Mouse (Mus musculus) liver, embryonic 14.5 days (tissue): ENCODE measurements around the gene Pla2g3. TPM values are rescaled to one million over a fixed set of nuclear protein-coding genes. Genes with fewer than 3 reads are reported as not detected.

ENCODE experiments used
- ATAC-seq: fragments of 200-750 bp; cut with Nextera tagmentation; 2 replicates; pipeline ENCODE4 v1.8.0; 2017; ENCODE audit warnings: moderate number of reproducible peaks, mild to moderate bottlenecking, moderate library complexity; ENCODE audit not compliant: insufficient read depth
- DNase-seq, 3 experiments: peaks; one replicate each; pipeline ENCODE4 v3.0.0-alpha.2; 2012 to 2013; ENCODE audit warnings: low read depth in 3 of 3, low spot score in 3 of 3
- H3K27ac ChIP-seq: fragments of 300-500 bp; sonication (generic); 2 replicates; pipeline ENCODE4 v1.5.1; 2014; ENCODE audit warnings: moderate library complexity, mild to moderate bottlenecking, control low read depth, inconsistent platforms
- H3K27me3 ChIP-seq: fragments of 300-500 bp; sonication (generic); 2 replicates; pipeline ENCODE4 v1.6.1; 2014; ENCODE audit warnings: mild to moderate bottlenecking, low read length, moderate library complexity; ENCODE audit not compliant: control insufficient read depth, insufficient read depth
- H3K36me3 ChIP-seq: fragments of 300-500 bp; sonication (generic); replicated peaks from 2 replicates; pipeline ENCODE4 v1.6.1; 2014; ENCODE audit warnings: low read depth; ENCODE audit not compliant: control insufficient read depth, insufficient read depth
- H3K4me1 ChIP-seq, 2 experiments: fragments of 200-500 bp in 1 of 2; fragments of 300-500 bp in 1 of 2; sonication (generic) in 1 of 2; replicated peaks; 2 replicates each; pipeline ENCODE4 v1.6.1; 2012 to 2014; ENCODE audit warnings: antibody characterized with exemption in 1 of 2, inconsistent platforms in 1 of 2, low read length in 1 of 2; ENCODE audit not compliant: control insufficient read depth in 2 of 2, insufficient read depth in 2 of 2
- H3K4me2 ChIP-seq: fragments of 300-500 bp; sonication (generic); 2 replicates; pipeline ENCODE4 v1.6.1; 2014; ENCODE audit warnings: low read depth, mild to moderate bottlenecking, control low read depth, moderate library complexity
- H3K4me3 ChIP-seq, 2 experiments: fragments of 200-500 bp in 1 of 2; fragments of 300-500 bp in 1 of 2; sonication (generic) in 1 of 2; 2 replicates each; pipeline ENCODE4 v1.5.1; 2012 to 2014; ENCODE audit warnings: low read depth in 2 of 2, low read length in 2 of 2, mild to moderate bottlenecking in 2 of 2, control low read depth in 1 of 2, inconsistent platforms in 1 of 2, moderate library complexity in 1 of 2; ENCODE audit not compliant: insufficient read depth in 1 of 2
- H3K9ac ChIP-seq: fragments of 300-500 bp; sonication (generic); replicated peaks from 2 replicates; pipeline ENCODE4 v1.6.1; 2014; ENCODE audit warnings: mild to moderate bottlenecking, control low read depth, moderate library complexity
- H3K9me3 ChIP-seq: fragments of 300-500 bp; sonication (generic); 2 replicates; pipeline ENCODE4 v1.6.1; 2016; ENCODE audit warnings: low read length, mixed read lengths; ENCODE audit not compliant: control insufficient read depth
- CTCF ChIP-seq: IDR thresholded peaks from 2 replicates; pipeline ENCODE4 v1.5.1; 2016; ENCODE audit warnings: antibody characterized with exemption, low read depth, control low read depth
- EP300 ChIP-seq: IDR thresholded peaks from 2 replicates; pipeline ENCODE4 v1.6.1; 2016; ENCODE audit warnings: antibody characterized with exemption, low read depth
- WGBS: fragments of 180-500 bp; shearing (Covaris S2); extraction: QIAGEN DNeasy Blood & Tissue Kit; methylation state at CpG from one replicate; pipeline ENCODE4 v1.1.7; 2014; ENCODE audit not compliant: insufficient replicate concordance; 5-methylcytosine and 5-hydroxymethylcytosine counted together
- polyA plus RNA-seq, 2 experiments: library from polyadenylated mRNA; depleted of rRNA in 1 of 2; stranded (reverse) in 1 of 2; unstranded in 1 of 2; fragments of >200 nt; fragmentation: Nextera tagmentation in 1 of 2; extraction: Ambion mirVana in 1 of 2; gene quantifications; 2 replicates each; pipeline versions ENCODE4 v1.2.1 to v1.2.3; 2012 to 2014

Gene Pla2g3
- polyA plus RNA-seq, 2 experiments, result 0.04 to 0.06 TPM

DNA sequence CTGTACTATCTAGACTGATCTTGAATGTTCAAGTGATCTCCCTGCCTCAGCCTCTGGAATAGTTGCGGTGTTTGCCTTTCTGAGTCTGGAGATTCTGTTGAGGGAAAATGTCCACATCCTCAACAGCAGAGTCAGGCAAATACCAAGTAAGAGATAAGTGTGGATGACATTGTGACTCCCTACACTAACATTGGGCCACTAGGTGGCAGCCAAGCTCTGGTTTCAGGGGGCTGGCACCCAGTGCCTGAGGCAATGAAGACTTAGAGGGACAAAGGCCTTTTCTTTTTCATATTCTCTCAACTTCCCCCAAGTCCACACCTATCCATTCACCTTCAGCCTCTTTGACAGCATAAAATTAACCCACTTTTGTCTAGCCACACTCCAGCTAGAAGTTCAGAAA, 15.6 kb upstream of the Pla2g3 start:
- ATAC-seq, result peak; percentile 58
- Histone ChIP-seq H3K27me3 (no peaks in the 10 kb centered on the region), H3K27ac (no peak overlapping the region), H3K9me3 (no peaks in the 10 kb centered on the region), H3K36me3 (no peaks in the 10 kb centered on the region), H3K4me2 (no peak overlapping the region), H3K4me1 (no peaks in the 10 kb centered on the region), H3K4me3 (no peak overlapping the region), H3K9ac (no peak overlapping the region)
- 25% methylated on average over 1 of the region's 1 CpGs for WGBS
- TF ChIP-seq CTCF (peak; percentile 89), EP300 (no peak)
- DNase-seq, result peak in 2 of 3 experiments; percentile 43 to 51

DNA sequence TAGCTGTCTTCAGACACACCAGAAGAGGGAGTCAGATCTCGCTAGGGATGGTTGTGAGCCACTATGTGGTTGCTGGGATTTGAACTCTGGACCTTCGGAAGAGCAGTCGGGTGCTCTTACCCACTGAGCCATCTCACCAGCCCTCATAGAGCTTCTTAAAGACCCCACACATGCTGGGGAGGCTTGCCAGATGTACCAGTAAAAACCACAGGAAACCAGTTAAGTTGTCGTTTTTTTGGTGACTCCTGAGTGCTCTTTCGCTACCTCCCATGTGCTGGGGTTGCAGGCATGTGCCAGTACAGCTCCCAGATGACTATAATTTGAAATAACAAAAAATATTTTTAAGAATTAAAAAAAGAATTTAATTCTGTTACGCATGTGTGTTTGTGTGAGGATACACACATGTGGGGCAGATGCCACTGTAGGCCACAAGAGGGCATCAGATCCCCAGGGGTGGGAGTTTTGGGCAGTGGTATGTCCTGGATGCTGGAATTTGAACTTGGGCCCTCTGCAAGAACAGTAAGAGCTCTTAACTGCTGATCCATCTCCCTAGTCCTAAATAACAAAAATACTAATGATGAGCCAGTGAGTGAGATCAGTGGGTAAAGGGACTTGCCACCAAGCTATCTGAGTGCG, 13.5 kb upstream of the Pla2g3 start:
- WGBS, result 34% methylated on average over 7 of the region's 7 CpGs

DNA sequence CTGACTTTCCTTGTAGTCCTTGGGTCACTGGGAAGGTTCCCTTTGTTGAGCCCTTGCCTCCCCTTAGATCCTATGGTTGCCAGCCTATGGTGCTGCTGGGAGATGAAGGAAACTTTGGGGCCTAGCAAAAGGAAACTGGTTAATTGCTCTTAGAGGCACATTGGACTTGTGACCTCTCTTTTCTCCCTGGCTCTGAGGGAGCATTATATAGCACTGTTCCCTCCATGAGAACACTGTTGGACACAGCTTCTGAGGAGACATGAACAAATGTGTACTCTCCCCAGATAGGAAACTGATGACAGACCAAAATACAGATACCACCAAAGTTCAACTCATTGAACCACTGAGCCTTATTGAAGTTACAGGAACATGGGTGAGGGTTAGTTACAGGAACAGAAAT, 12.6 kb upstream of the Pla2g3 start:
- no peaks in the 10 kb centered on the region for H3K36me3 ChIP-seq
- no peak overlapping the region for H3K9ac ChIP-seq
- no peaks in the 10 kb centered on the region for H3K27me3 ChIP-seq
- H3K27ac ChIP-seq, result no peak overlapping the region
- TF ChIP-seq CTCF (no peak), EP300 (no peak)
- no peak overlapping the region for H3K4me3 ChIP-seq
- no peaks in the 10 kb centered on the region for H3K9me3 ChIP-seq
- no peak overlapping the region for H3K4me2 ChIP-seq
- DNase-seq, result no peak
- no peaks in the 10 kb centered on the region for H3K4me1 ChIP-seq
- no peak for ATAC-seq

More for the DNA sequence above, 13.5 kb upstream of the Pla2g3 start:
- H3K27me3 ChIP-seq, result no peaks in the 10 kb centered on the region
- H3K4me2 ChIP-seq, result no peak overlapping the region
- H3K9me3 ChIP-seq, result no peaks in the 10 kb centered on the region
- TF ChIP-seq EP300 (no peak), CTCF (peak; percentile 75)
- ATAC-seq (0 out of 2 replicates have a peak, but pooled peaks have one; percentile 10), DNase-seq (no peak)
- no peak overlapping the region for H3K27ac ChIP-seq
- no peaks in the 10 kb centered on the region for H3K4me1 ChIP-seq
- H3K36me3 ChIP-seq, result no peaks in the 10 kb centered on the region
- H3K9ac ChIP-seq, result no peak overlapping the region
- H3K4me3 ChIP-seq, result no peak overlapping the region

DNA sequence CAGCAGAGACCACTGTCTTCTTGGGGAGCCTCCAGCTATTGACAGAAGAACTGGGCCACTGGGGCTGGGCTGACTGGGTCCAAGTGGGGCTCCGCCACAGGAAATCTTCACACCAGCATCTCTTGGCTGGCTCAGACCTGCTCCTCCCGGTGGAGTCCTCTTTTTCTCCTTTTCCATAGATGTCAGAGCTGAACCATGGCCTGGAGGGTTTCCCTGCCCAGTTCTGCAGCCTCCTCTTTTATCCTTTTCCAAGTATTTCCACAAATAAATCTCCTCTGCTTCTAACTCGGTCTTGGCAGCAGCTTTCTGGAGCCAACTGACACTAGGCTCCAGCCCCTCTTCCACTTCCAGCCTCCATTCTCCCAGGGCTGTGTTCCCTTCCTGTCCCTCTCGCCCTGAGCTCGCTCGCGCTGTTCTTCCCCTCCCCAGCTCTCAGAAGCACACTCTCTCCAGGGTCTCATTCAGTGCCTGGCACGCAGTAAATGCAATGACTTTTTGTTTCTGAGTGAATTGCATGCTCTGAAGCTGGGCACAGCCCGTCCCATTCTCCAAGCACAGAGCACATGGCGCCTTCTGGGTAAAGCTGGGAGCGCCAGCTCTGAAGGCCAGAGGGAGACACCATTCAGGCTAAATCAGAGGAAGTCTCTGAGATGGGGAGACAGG, 4.0 kb upstream of the Pla2g3 start:
- Histone ChIP-seq H3K9ac (no peak overlapping the region), H3K36me3 (no peaks in the 10 kb centered on the region), H3K4me3 (no peak overlapping the region), H3K27ac (no peak overlapping the region), H3K4me2 (no peak overlapping the region), H3K27me3 (no peaks in the 10 kb centered on the region), H3K9me3 (no peaks in the 10 kb centered on the region), H3K4me1 (0 out of 4 replicates have a peak, but pooled peaks cover 0 to under 1% of the 10 kb centered on the region in 2 experiments)
- ATAC-seq, result no peak
- WGBS, result 48% methylated on average over 11 of the region's 11 CpGs
- TF ChIP-seq EP300 (no peak), CTCF (no peak)
- no peak for DNase-seq

DNA sequence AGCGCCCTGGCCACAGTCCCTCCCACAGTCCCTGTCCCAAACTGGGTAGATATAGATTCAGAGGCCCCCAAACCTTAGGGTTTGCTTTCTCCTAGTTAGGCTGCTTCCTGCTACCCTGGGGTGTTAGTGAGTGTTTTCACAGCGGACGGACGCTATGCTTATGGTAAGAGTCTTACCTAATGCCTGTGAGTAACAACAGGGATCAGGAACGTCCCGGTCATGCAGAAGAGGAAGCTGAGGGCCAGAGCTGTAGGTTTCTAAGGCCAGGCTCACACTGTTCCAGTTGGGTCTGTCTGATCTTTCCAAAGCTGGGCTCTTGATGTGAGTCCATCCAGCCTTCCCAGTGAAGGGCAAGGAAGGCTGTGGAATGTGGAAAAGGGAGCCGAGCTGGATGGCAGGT, 1.7 kb upstream of the Pla2g3 start:
- no peak for DNase-seq
- H3K27ac ChIP-seq, result no peak overlapping the region

More for the DNA sequence above, 1.7 kb upstream of the Pla2g3 start:
- H3K4me1 ChIP-seq, result 0 out of 4 replicates have a peak, but pooled peaks cover 0 to 2% of the 10 kb centered on the region in 2 experiments
- no peak overlapping the region for H3K4me2 ChIP-seq
- TF ChIP-seq EP300 (no peak), CTCF (no peak)
- no peaks in the 10 kb centered on the region for H3K9me3 ChIP-seq
- no peak overlapping the region for H3K4me3 ChIP-seq
- H3K36me3 ChIP-seq, result no peaks in the 10 kb centered on the region
- ATAC-seq, result no peak
- WGBS, result 43% methylated on average over 7 of the region's 7 CpGs
- H3K27me3 ChIP-seq, result no peaks in the 10 kb centered on the region
- H3K9ac ChIP-seq, result no peak overlapping the region
